Mouse (Mus musculus) bone marrow macrophage, adult 2 months (primary cell): ENCODE data around the gene Prkce.

Source experiments
- CTCF ChIP-seq: IDR thresholded peaks from 2 replicates; pipeline ENCODE4 v1.5.1; 2012; ENCODE audit warnings: low read depth, mild to moderate bottlenecking, low read length, moderate library complexity
- POLR2A ChIP-seq: IDR thresholded peaks from 2 replicates; pipeline ENCODE4 v1.6.1; 2012; ENCODE audit warnings: mild to moderate bottlenecking, low read depth, low read length, borderline replicate concordance

GRCm38 (mm10) chr17:86418334-86418733, 250.7 kb downstream of the Prkce start:
- TF ChIP-seq CTCF (no peak), POLR2A (no peak)
